Mouse (Mus musculus) embryo, embryonic 10.5 days (tissue): ENCODE data around the gene Zhx3.

Source experiments
- DNase-seq: peaks from one replicate; pipeline ENCODE4 v3.0.0-alpha.2; 2015; ENCODE audit warnings: low spot score

Gene Zhx3

GRCm38 (mm10) chr2:160756583-160757203 is 116.1 kb downstream of the Zhx3 start:
- no peak for DNase-seq

GRCm38 (mm10) chr2:160747075-160747474 is 125.7 kb downstream of the Zhx3 start:
- DNase-seq: no peak

- DNase-seq: no peak
Measured at GRCm38 (mm10) chr2:160746637-160747036, 126.2 kb downstream of the Zhx3 start.

- no peak for DNase-seq
Measured at GRCm38 (mm10) chr2:160745497-160745896, 127.3 kb downstream of the Zhx3 start.

GRCm38 (mm10) chr2:160744823-160745210 is 128.0 kb downstream of the Zhx3 start:
- no peak for DNase-seq

- peak; percentile 73 for DNase-seq
Measured at GRCm38 (mm10) chr2:160744040-160744822, 128.6 kb downstream of the Zhx3 start.

- DNase-seq: no peak
Measured at GRCm38 (mm10) chr2:160742161-160742609, 130.6 kb downstream of the Zhx3 start.

- DNase-seq: peak; percentile 23
Measured at GRCm38 (mm10) chr2:160741580-160741979, 131.2 kb downstream of the Zhx3 start.

- no peak for DNase-seq
Measured at GRCm38 (mm10) chr2:160740521-160741156, 132.2 kb downstream of the Zhx3 start.

- no peak for DNase-seq
Measured at GRCm38 (mm10) chr2:160739647-160740356, 133.0 kb downstream of the Zhx3 start.

GRCm38 (mm10) chr2:160738354-160738753 is 134.4 kb downstream of the Zhx3 start:
- no peak for DNase-seq

GRCm38 (mm10) chr2:160736466-160736865 is 136.3 kb downstream of the Zhx3 start:
- no peak for DNase-seq

GRCm38 (mm10) chr2:160735706-160736310 is 137.0 kb downstream of the Zhx3 start:
- no peak for DNase-seq

- no peak for DNase-seq
Measured at GRCm38 (mm10) chr2:160734331-160734730, 138.5 kb downstream of the Zhx3 start.

GRCm38 (mm10) chr2:160733131-160733531 is 139.7 kb downstream of the Zhx3 start:
- no peak for DNase-seq

GRCm38 (mm10) chr2:160732420-160732995 is 140.3 kb downstream of the Zhx3 start:
- no peak for DNase-seq

GRCm38 (mm10) chr2:160731839-160732261 is 140.9 kb downstream of the Zhx3 start:
- DNase-seq: peak; percentile 73

GRCm38 (mm10) chr2:160731117-160731838 is 141.5 kb downstream of the Zhx3 start, which contains the start of gene Plcg1:
TSS of gene Plcg1 (plus strand) at chr2:160731300.
- peak; percentile 95 for DNase-seq

GRCm38 (mm10) chr2:160730797-160731116 is 142.0 kb downstream of the Zhx3 start:
- DNase-seq: no peak

- peak; percentile 45 for DNase-seq
Measured at GRCm38 (mm10) chr2:160729851-160730796, 142.7 kb downstream of the Zhx3 start.
